Mouse (Mus musculus) layer of hippocampus, postnatal 25 days (tissue): ENCODE data around the gene Fkbp3. TPM values are rescaled to one million over a fixed set of nuclear protein-coding genes. Genes with fewer than 3 reads are reported as not detected.

Experiments
- DNase-seq, 2 experiments: peaks; one replicate each; pipeline ENCODE4 v3.0.0; 2022; ENCODE audit warnings: mixed read lengths in 2 of 2, low spot score in 1 of 2; ENCODE audit errors: extremely low spot score in 1 of 2
- total RNA-seq, 2 experiments: library from RNA; stranded (reverse); gene quantifications; 2 replicates each; pipeline ENCODE4 v1.2.3; 2021

Fkbp3 gene
- total RNA-seq, 2 experiments from 2014 or later = 147 to 157 TPM

GRCm38 (mm10) chr12:65036190-65036870 lies 37.5 kb downstream of the Fkbp3 start, which contains the start of gene Prpf39:
Gene Prpf39 (plus strand): TSS chr12:65036333.
- DNase-seq = peak; percentile 87 to 88

GRCm38 (mm10) chr12:65035839-65036189 lies 38.0 kb downstream of the Fkbp3 start:
- DNase-seq = no peak

GRCm38 (mm10) chr12:65022842-65023241 lies 51.0 kb downstream of the Fkbp3 start:
- DNase-seq = no peak

Other genes with a start within 250 kb of the Fkbp3 start
- gene Gm527, start 156.1 kb downstream of the Fkbp3 start, total RNA-seq = 10 to 100 TPM; 11.9 to 14.5 TPM
- gene Klhl28, start 108.5 kb downstream of the Fkbp3 start, total RNA-seq = 10 to 100 TPM; 22.4 to 23.3 TPM
- gene Togaram1, start 108.2 kb downstream of the Fkbp3 start, total RNA-seq = 10 to 100 TPM; 49.9 to 52.4 TPM
- 10 to 100 TPM; 30.8 to 49.2 TPM for gene Prpf39, start 37.7 kb downstream of the Fkbp3 start, total RNA-seq
- gene Fancm, start 1.6 kb upstream of the Fkbp3 start, total RNA-seq = 10 to 100 TPM in 1 of 2 experiments, 1 to 10 TPM in 1; 9.9 to 19.2 TPM
- gene Mis18bp1, start 98.6 kb upstream of the Fkbp3 start, total RNA-seq = under 1 TPM; 0.59 to 0.71 TPM
- not detected for gene Wdr20rt, start 151.5 kb upstream of the Fkbp3 start, total RNA-seq